Mouse (Mus musculus): Measurements from ENCODE around the gene Tcf12.
A peak's percentile ranks its signal among the peaks of the same experiment; 100 is the strongest.

The Tcf12 gene

DNA sequence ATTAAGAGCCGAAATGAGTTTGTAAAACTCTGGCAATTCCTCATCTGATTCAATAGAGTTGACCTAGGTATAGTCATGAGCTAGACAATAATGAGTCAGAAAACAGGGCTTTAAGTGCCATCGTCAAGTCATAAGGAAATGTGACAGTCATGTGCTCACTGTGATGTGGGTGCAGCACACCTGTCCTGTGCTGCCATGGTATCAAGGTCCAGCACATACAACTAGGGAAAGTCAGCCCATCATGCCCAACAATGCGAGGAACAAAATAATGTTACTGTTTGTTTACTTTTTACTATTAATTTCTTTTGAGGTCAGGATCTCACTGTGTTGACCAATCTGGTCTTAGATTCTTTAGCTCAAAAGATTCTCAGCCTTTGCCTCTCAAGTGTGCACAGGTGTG, 130.6 kb downstream of the Tcf12 start:
- no peak for DNase-seq (ENCODE audit: low spot score)

DNA sequence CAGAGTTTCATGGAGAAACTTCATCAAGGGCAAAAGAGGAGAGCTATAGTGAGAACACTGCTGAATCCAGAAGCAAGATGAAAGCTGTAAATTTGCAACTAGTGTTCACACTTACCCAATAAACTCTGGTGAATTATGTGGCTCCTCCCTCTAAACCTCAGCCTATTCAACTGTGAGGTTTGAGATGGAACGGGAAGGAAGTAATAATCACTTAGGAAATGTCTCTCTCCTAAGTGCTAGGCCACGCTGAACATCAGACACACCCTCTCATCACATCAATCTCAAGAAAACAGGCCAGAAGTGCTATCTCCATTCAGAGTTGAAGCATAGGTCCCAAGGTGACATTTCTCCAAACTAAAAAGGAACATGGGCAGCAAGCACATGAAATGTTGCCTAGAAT, 131.1 kb downstream of the Tcf12 start:
- DNase-seq (ENCODE audit: low spot score): no peak

DNA sequence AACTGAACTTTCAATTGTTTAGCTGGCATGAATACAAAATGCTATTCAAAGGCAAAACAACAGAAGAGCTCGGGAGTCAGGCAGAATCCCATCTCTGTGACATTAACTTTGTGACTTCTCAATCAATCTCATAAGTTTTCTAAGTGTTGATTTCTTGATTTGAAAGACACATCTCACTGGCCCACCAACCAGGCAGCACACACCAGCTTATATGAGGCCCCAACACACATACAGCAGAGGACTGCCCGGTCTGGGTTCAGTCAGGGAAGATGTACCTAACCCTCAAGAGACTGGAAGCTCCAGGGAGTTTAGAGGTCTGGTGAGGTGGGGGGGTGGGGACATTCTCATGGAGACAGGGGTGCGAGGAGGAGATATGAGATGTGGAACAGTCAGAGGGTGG, 132.8 kb downstream of the Tcf12 start:
- DNase-seq (ENCODE audit: low spot score): no peak

DNA sequence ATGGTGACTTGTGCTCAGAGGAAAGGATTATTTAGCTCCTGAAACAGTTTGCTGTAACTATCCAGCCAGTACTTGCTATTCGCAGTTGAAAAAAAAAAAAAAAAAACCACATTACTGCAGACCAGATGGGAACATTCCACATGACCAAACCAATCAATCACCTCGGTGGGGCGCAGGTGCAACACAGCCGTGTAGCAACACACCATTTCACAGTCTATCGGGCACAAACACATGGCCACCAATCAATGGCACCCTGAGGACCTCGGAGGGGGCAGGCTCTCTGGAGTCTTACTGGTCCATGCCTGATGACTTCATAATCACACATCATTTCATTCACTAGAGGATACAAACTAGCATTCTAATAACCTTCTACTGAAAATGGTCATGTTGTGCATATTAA, 135.6 kb downstream of the Tcf12 start:
- peak; percentile 85 for DNase-seq (ENCODE audit: low spot score)

DNA sequence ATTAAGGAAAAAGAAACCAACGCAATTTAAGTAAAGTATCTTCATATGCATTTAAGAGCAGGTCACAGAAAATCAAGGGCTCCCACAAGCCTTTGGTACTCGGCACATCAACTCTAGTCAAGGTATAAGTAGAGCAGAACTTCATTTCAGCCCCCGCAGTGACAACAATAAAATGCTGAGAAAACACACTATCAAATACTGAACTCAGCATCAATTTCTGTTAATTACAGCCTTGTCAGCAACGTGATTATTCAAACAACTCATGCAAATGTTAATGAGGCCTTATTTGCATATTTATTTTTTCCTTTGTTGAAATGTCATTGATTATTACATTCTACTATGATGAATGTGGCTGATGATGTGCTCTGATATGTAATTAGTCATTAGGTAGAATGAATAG, 136.5 kb downstream of the Tcf12 start:
- DNase-seq (ENCODE audit: low spot score): no peak

DNA sequence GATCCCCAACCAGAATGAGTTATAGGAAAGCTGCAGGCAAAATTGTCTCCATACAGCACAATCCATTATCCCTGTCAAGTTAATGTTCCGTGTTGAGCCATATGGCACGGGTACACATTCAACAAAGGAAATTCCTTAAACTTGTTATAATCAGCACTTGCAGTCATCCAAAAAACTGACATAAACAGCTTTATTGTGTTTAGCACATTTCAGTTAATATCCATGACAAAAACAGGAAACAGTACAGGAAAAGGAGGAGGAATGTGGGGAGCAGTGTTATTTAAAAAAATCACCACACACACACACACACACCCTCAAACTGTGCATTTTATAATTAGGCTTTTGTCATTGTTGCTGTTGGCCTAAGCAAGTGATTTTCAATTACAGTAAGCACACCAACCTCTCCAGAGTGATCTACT, 137.1 kb downstream of the Tcf12 start:
- DNase-seq (ENCODE audit: low spot score): peak; percentile 62

DNA sequence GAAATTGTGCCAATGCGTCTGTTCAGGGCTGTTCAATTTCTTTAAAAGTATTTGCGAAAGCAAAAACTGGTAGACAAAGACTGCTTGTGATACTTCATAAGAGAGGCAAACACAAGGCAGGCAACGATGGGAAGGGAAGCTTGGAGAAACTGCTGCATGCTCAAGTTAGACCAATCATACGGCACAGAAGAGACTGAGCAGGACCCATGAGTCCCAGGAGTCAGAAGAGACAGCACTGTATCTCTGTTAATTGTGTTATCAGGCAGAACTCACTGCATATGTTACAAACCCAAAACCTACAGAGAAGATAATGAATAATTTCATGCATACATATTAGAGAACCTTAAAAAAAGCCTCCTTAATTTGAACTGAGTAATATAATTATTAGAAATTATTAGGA, 147.6 kb downstream of the Tcf12 start:
- DNase-seq (ENCODE audit: low spot score): no peak

DNA sequence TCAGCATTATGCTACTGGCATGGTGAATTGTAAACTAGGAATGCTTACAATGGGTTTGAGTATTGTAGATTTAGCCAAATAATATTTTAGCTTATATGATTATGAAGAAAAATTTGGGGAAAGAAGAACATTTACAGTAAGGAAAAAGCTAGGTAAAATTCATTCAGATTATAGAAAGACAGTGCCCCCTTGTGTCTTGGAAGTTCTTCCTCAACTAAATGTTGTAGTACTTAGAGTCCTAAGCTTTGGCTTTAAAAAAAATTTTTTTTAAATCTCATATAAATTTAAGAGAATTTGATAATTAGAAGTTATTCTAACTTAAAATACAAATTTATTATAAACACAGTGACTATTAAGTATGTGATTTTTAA, 151.7 kb downstream of the Tcf12 start:
- no peak for DNase-seq (ENCODE audit: low spot score)

DNA sequence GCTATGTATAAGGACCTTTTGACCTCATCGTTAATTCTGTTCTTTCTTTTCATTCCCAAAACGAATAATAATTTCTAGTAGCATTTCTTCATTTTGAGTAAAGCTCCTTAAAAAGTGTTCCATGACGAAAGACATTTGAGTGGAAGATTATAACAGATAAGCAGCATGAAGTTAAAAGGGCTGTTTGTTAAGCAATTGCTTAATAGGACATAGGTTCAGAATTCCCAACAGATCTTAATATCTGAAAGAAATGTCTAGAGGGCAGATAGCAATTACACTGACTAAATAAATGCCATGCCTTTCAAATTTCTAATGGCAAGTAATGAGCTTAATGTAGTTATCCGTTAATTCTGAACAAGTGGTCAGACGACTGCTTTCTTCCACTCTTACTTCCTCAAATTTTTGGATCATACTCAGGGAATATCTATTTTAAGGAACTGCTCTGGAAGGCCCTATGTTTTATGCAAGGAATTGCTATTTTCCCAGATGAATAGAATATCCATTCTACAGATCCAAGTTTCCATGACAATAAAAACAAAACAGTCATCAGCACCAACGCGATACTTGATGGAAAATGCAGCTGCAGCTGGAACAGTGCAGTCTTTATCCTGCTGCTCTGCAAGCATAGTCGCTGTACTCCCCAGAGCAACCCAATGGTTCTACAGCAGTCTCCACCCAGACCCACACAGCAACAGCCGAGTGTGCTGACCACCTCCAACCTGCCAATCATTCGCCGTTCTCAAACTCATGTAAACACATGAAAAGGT, 152.2 kb downstream of the Tcf12 start:
- DNase-seq (ENCODE audit: low spot score): peak; percentile 38

DNA sequence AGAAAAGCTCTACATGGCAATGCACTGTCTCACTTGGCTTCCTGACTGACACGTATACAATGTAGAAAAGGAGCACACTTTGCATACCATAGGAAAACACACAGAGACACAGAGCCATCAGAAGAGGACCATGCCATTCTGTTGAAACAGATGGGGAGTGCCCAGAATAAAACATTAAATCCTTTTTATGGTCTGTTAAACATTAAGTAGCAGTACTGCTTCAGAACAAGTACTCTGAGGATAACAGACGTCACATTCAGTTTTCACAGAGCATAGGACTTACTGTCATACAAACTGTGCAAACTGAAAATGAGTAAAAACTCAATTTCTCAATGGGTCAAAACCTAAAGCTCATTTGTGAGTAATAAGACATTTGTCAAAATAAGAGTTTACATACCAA, 158.5 kb downstream of the Tcf12 start:
- no peak for DNase-seq (ENCODE audit: low spot score)

DNA sequence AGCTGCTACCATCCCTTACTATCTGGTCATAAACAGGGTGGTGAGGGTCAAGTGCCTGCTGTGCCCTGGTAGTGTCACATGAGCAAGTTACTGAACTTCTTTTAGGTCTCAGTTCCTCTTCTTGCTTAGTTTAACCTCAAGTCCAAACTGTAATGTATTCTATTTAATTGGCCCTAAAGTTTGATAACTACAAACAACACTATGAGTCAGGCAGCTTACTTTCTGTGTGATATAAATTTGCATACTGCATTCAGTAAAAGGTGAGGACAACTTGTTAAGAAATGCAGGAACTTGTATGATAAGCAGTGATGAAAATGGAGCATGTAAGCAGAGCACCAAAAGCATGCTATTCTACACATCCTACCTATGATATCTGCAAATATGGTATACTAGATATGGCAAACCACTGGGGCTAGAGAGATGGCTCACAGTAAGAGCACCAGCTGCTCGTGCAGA, 159.0 kb downstream of the Tcf12 start:
- DNase-seq (ENCODE audit: low spot score): no peak

DNA sequence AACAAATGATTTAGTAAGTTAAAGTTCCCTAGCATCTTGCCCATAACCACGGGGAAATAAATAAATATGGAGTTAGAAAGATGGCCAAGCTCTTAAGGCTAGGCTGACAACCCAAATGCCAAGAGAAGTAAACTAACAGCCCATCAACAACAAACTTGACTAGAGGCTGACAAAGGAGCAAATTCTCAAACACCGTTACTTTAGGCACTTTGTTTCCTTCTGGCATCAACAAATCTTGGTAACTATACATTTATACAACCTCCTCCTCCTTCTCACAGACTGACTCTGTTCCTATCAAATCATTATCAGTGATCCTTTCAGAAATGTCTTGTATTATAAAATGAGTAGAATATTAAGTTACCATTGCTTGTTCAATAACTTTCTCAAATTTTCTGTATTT, 159.7 kb downstream of the Tcf12 start:
- no peak for DNase-seq (ENCODE audit: low spot score)

DNA sequence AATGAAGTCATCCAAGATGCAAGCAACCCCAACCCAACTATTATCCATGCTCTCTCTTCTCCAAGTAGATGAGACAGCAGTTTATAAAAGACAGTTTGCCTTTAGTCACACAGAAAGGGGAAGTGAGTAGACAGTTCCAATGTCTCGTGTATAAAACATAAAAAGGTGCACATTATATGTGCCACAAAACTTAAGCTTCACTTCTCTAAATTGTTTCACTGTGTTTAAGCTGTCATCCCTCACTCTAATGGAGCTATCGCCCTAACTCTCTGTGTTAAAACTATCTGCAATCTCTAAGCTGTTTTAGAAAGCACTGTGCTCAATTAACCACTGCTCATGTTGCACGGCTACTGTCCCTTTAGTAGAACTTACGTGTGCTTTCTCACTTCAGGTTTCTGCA, 160.3 kb downstream of the Tcf12 start:
- DNase-seq (ENCODE audit: low spot score): no peak

DNA sequence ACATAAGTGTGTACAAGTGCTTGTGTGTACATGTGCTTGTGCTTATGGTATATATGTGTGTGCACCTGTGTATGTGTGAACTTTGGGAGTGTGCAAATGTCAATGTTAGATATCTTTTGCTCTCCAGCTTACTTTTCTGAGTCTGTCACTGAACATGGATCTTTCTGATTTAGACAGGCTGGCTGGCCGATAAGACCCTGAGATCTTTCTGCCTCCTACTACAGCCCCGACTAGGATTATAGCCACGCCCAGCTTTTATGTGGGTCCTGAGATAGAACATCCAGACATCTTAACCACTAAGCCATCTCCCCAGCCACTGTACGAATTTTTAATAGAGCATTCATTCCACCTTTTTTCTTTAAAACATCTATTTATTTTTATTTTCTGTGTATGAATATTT, 166.9 kb downstream of the Tcf12 start:
- no peak for DNase-seq (ENCODE audit: low spot score)

DNA sequence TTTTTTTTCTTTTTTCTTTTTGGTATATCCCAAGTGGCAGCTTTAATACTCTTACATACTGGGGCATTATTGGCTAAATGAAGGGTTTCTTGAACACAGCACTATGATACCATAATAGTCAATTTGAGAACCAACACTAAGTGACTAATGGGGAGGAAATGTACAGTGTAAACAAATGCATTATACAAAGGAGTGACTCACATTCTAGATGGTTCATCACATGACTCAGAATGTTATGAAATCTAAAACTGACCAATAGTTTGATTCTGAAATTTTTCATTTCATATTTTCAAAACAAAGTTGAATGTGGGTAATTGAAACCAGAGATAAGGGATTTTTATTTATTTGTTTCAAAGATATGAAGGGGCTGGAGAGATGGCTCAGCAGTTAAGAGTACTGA, 169.2 kb downstream of the Tcf12 start:
- no peak for DNase-seq (ENCODE audit: low spot score)

DNA sequence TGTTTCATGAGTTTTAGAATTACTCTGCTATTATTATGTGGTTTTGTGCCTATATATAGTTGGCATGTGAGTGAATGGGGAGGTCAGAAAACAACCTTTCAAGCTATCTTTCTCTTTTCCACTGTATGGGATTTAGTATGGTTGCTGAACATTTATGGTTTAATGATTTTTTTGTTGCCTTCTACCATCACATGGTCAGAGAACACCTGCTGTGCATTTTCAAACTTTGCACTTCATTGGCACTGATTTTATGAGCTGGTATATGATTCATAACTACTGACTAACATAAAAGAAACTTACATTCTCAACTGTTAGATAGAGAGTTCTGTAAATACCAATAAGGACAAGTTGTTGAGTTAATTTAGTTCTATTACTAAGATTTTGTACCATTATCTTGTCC, 171.7 kb downstream of the Tcf12 start:
- no peak for DNase-seq (ENCODE audit: low spot score)

DNA sequence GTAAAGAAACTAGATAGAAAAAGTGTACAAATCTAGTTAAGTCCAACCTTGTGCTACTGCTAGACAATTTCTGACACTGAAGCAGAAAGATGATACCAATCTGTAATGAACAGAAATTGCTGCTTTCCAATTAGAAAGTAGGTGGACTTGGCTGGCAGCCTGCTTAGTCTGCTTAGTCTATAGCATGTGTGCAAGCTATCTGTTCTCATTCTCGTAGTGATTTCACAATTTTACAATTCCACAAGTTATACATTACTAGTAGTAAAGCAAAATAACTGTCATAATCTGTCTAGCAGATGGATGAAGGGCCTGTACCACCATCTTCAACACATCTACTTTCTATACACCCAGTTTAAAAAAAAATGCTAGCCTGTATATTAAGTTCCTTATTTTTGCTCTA, 175.5 kb downstream of the Tcf12 start:
- DNase-seq (ENCODE audit: low spot score): no peak

DNA sequence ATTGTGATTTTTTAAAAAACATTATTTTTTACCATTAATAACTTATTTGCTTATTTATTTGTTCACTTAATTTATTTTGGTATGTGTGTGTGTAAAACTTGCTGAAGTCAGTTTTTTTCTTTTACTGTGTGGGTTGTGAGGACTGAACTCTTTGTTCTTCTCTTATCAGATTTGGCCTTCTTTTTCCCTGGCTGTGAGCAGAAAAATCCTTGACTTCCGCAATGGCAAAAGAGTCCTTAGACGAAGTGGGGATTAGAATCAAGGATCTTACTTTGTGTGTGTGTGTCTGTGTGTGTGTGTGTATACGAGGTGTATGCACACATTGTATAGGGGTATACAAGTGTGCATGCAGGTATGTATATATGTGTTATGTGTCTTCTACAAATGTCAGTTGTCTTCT, 176.8 kb downstream of the Tcf12 start:
- DNase-seq (ENCODE audit: low spot score): no peak

DNA sequence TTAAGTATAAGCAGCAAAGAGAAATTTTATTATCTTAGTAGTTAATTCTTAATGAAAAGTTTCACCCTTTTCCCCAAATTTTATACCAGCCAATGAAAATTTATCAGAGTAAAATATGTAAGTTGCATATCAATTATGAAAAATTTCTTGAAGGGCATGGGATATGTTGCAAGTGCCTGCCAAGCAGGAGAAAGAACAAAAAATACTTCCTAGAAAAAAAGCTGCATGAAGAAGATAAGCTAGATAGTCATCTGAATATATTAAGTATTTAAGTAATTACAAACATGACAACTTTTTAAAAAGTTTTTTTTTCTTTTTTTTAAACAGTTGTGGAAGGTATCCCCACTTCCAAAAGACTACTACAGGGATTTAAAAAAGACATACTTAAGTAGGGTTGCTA, 179.7 kb downstream of the Tcf12 start:
- DNase-seq (ENCODE audit: low spot score): no peak

DNA sequence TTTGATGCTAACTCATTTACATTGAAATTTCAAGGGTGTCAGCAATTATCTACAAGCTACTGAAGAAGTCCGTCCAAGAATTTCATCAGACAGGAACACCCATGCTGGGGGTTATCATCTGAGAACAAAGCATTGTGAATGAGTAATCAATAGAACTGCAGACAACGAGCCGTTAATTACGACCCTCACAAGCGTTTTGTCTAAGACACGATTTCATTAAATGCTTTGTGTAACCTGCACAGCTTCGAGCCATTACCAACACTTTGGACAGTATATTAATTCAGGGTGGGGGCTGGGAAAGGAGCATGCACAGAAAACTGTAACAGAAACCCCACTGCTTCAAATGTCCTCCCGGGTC, 180.3 kb downstream of the Tcf12 start:
- DNase-seq (ENCODE audit: low spot score): no peak

DNA sequence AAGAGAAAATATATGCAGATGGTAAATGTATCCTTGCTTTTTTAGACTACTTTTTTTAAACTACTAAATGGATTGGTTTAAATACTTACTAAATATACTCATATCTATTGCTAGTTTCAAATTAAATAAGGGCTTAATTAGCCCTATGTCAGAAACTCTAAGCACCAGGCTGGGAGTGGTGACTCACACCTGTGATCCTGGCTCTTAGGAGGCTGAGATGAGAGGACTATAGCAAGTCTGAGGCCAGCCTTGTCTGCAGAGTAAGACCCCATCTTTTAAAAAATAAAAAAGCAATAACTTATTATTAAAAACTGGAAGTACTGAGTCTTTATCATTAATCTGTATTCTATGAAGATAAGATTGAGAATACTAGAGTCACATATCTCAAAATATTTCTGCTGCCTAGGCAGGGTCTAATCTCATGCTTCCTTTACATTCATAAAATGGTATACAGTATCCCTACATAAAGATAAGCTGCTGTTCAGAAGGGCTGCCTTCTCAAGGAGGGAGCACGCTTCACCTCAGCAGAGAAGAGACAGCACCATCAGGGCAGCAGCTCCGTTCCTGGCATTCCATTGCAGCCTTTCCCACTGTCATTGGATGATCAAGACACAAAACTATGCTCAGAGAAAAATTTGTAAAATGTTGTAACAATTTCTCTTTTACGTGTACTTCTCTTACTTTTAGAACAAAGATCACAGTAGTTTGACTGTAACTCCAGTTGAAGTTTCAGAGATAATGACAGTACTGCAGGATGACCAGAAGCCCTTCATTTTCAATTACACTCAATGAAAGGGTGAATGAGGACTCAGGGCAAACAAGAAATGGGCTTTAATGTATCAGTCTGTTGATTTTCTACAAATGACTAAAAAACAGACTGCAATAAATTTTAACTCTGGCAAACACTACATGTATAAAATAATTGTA, 181.0 kb downstream of the Tcf12 start:
- DNase-seq (ENCODE audit: low spot score): no peak

DNA sequence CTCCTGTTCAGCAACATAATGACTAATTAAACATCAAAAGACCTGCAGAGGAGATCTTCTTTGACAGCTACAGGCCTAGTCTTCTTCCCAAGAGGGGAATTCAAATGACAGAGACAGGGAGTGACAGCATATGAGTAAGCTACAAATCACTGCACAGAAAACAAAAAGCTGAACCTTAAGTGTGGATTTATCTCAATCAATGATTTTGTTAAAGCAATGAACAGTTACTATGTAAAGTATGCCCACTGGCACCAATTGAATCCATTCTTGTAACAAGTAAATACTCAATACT, 195.1 kb downstream of the Tcf12 start:
- DNase-seq (ENCODE audit: low spot score): no peak

DNA sequence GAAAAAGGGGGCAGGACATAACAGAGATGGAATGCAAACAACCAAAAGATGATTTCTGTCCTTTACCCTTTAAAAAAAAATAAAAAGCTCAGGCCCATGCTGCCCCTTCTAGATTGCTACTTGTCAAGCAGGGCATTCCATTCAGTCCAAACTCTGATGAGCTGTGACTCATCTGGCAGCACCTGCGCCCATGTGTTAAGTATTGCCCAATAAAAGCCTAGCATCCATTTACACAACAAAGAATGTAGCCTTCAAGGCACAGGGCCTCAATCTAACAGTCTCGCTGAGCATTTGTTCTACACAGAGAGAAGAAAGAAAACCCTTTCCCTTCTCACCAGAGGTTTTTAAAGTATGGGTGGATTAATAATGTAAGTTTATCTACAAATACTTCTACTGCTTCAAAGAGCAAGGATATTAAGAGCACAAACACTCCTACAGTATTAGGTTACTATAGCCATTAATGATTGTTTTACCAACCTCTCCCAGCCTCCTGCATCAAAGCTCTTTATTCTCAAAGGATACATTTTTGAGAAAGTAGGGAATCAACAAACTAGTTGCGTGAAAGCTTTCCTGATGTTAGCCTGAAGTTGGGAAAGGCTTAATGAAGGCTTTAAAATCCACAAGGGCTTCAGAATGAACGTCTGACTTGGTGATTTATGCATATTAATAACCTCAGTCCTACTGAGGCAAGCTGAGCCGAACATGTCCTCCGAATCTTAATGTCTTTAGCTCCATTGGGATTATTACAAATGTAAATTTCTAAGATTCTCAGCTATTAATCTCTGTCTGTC, 195.6 kb downstream of the Tcf12 start:
- DNase-seq (ENCODE audit: low spot score): peak; percentile 52

All from embryo, embryonic 10 days (tissue).